Mouse (Mus musculus) NIH3T3 (cell line): ENCODE data around the gene Olfr556.
"Not testable (repeated sequence)": the region's sequence is repeated elsewhere in the genome, so short reads cannot be mapped to it uniquely, and the experiment has no call there.

Experiments
- DNase-seq: peaks from one replicate; pipeline ENCODE4 v3.0.0-alpha.2; 2012; ENCODE audit warnings: low read depth

The Olfr556 gene

GRCm38 (mm10) chr7:102664599-102664998, at the start of gene Olfr556:
Gene Olfr556, plus strand, starts transcription at chr7:102664899.
- no peak for DNase-seq

- DNase-seq: no peak
Measured at GRCm38 (mm10) chr7:102618118-102618517, 46.6 kb upstream of the Olfr556 start, which contains the start of gene Olfr553. Gene Olfr553, minus strand, starts transcription at chr7:102618218.

- no peak for DNase-seq
Measured at GRCm38 (mm10) chr7:102619608-102620007, 45.1 kb upstream of the Olfr556 start.

- DNase-seq: not testable (repeated sequence)
Measured at GRCm38 (mm10) chr7:102620368-102620767, 44.3 kb upstream of the Olfr556 start.

- peak; percentile 70 for DNase-seq
Measured at GRCm38 (mm10) chr7:102636665-102637064, 28.0 kb upstream of the Olfr556 start.

GRCm38 (mm10) chr7:102638132-102638531, 26.6 kb upstream of the Olfr556 start, which contains the start of gene Olfr554:
Gene Olfr554, plus strand, starts transcription at chr7:102638432.
- DNase-seq: no peak

- DNase-seq: not testable (repeated sequence)
Measured at GRCm38 (mm10) chr7:102644945-102645344, 19.8 kb upstream of the Olfr556 start.

- DNase-seq: no peak
Measured at GRCm38 (mm10) chr7:102658523-102658922, 6.2 kb upstream of the Olfr556 start, which contains the start of gene Olfr555. Gene Olfr555, plus strand, starts transcription at chr7:102658823.

GRCm38 (mm10) chr7:102665378-102665777, 679 bp downstream of the Olfr556 start:
- peak; percentile 53 for DNase-seq

- no peak for DNase-seq
Measured at GRCm38 (mm10) chr7:102676225-102676624, 11.5 kb downstream of the Olfr556 start.

- DNase-seq: peak; percentile 64
Measured at GRCm38 (mm10) chr7:102681916-102682315, 17.2 kb downstream of the Olfr556 start.

- peak; percentile 87 for DNase-seq
Measured at GRCm38 (mm10) chr7:102686944-102687501, 22.3 kb downstream of the Olfr556 start, which contains the start of gene Trim68. Gene Trim68, minus strand, starts transcription at chr7:102687327.

- DNase-seq: peak; percentile 62
Measured at GRCm38 (mm10) chr7:102695358-102696125, 30.8 kb downstream of the Olfr556 start, which contains the start of gene Olfr557. Gene Olfr557, plus strand, starts transcription at chr7:102695910.

- DNase-seq: no peak
Measured at GRCm38 (mm10) chr7:102698461-102698860, 33.8 kb downstream of the Olfr556 start.

GRCm38 (mm10) chr7:102701915-102702314, 37.2 kb downstream of the Olfr556 start, which contains the start of gene Olfr558:
Gene Olfr558, plus strand, starts transcription at chr7:102702215.
- DNase-seq: no peak

GRCm38 (mm10) chr7:102718970-102719369, 54.3 kb downstream of the Olfr556 start, which contains the start of gene Olfr33:
Gene Olfr33, minus strand, starts transcription at chr7:102719070.
- DNase-seq: no peak
